Mouse (Mus musculus): ENCODE measurements at regions not wholly inside any gene's neighbourhood (a gene's known extent, or its start where the extent isn't known, plus 50 kb on each side); places are given as distances from the start of the nearest gene placed in this dataset.

DNA sequence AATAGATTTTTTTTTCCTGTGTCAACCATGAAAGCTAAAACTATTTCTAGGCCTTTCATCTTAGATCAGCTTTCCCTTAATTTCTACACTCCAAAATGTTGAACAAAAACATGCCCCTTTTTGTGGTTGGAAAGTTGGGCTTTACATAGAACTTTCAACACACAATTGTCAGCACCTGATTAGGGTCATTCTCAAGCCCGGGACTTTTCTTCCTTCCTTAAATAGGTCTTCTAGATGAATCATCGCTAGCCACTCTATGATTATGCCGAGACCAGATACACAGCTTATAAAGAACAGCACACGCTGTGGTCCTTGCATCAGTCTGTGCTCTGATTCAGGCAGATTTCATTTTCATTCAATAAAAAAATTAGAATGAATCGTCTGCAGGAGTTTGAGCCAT, 133.3 kb upstream of the Atp2b1 start:
- DNase-seq (ENCODE audit: low spot score), result no peak

DNA sequence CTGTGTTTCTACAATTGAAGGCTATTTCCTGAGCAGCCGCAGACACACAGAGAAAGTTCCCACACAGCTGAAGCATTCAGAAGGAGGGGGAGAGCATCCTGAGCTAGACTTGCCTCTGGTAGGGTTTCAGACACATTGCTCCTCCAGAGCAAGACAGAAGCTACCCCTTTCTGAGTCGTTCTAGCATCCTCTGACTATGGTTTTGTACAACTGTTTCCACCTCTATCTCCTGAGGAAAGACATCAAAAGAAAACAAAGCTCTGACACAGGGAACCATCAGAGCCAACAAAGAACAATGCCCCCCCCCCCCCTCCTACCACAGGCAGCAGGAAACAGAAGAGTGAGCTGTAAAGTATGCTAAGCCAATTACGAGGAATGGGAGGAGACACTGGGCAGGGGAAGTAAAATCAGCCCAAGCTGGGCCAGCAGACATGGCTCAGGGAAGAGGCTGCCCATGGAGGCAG, 132.3 kb upstream of the Atp2b1 start:
- no peak for DNase-seq (ENCODE audit: low spot score)

- DNase-seq (ENCODE audit: low spot score), result no peak
Measured at GRCm38 (mm10) chr10:98785411-98785810, 128.8 kb upstream of the Atp2b1 start.

- DNase-seq (ENCODE audit: low spot score), result no peak
Measured at GRCm38 (mm10) chr10:98786089-98786488, 128.1 kb upstream of the Atp2b1 start.

DNA sequence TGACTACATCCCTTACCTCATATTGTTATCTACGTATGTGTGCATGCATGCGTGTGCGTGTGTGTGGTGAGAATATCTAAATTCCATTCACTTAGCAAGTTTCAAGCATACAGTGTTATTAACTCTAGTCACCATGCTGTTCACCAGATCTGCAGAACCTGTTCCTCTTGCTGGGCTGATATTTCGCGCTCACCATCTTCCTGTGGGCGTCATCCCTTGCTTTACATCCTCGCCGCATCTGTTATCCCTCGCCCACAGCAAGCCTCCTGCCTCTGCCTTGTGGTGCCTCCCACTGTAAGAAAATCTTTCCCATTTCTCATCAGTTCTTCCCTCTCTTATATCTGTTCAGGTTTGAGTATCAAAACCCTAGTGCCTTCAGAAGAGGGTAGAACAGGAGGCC, 124.4 kb upstream of the Atp2b1 start:
- DNase-seq (ENCODE audit: low spot score), result no peak

DNA sequence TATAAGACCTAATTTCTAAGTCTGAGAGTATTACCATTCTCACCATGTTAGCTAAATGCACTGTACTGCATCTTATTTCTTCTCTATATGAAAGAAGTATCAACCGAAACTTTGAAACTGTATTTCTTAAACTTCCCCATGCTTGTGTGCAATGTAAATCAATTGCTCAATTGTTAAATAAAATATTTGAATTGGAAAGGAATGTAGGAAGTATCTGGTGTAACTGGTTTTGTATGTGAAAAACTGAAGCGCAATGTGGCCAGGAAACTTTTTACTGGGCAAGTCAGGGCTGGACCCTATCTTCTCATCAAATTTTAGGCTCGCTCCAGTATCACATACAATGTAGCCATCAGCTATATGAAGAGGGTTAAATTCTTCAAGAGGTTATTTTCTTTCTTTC, 123.8 kb upstream of the Atp2b1 start:
- no peak for DNase-seq (ENCODE audit: low spot score)

GRCm38 (mm10) chr10:98792019-98792741, 122.0 kb upstream of the Atp2b1 start:
- DNase-seq (ENCODE audit: low spot score), result no peak

DNA sequence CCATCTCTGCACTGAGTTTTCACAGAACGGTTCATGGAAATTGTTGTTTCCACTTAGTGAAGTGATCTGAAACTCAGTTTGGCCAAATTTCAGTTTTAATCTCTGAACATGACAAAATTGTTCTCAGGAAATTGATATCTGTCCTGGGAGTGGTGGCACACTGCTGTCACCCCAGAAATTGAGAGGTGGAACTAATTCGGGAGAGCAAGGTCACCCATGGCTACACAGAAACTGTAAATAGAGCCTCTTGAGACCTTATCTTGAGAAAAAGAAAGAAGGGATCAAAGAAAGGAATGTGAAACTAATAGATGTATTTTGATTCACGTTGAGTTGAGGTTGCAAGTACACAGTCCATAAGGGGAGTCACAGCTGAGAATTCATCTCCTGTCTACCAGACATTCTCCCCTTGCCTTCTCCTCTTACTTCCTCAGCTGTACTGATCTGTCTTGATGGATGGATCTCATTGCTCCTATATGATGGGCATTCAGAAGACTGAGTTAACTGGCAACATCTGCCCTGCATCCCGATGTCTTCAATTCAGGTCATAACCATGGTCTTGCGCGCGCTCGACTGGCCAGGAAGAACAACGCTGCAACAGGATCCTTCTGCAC, 120.2 kb upstream of the Atp2b1 start:
- DNase-seq (ENCODE audit: low spot score), result no peak

DNA sequence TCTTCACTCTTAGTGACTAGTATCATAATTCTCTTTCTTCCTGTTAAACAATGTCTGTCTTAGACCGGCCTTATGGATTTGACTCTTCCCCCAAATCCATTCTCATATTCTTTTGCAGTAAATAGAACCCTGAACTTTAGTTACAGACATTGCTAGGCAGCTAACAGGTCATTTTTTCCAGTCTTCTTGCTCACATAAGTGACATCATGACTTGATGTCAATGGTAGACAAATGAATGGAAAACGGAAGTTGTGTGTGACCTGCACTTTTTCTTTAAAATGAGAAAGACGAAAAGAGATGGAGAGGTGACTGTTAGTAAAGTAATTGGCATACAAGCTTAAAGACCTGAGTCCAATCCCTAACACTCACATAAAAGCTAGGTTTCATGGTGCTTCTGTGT, 118.2 kb upstream of the Atp2b1 start:
- no peak for DNase-seq (ENCODE audit: low spot score)

DNA sequence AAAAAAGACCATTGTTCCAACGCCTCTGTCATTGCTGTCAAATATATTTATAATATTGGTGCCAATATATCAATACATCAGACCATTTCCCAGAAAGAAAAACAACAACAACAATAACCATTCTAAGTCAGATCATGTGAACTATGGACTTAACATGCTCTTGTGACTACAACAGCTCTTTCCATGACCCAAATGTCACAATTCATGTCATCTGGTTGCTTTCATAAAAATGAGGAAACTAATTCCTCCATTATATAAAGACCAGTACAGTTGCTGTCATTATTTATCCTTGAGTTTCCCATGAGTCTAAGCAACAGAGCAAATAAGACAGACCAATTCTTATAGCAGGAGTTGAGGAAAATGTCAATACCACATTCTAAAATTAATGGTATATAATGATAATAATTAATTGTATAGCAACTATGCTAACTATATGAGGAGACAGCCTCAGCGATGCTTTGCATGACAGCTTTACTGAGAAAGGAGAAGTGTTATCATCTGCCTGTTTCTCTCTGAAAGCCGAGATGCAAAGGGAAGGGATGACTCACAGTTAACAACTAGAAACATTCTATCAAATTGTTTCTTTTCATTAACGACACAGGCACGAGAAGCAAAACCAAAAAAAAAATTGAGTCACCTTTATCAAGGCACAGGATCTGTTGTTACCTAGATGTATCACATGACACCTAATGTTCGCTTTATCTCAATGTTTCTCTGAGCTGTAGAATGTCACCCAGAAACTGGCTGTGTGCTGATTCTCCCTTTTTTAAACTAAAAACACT, 115.4 kb upstream of the Atp2b1 start:
- DNase-seq (ENCODE audit: low spot score), result no peak

DNA sequence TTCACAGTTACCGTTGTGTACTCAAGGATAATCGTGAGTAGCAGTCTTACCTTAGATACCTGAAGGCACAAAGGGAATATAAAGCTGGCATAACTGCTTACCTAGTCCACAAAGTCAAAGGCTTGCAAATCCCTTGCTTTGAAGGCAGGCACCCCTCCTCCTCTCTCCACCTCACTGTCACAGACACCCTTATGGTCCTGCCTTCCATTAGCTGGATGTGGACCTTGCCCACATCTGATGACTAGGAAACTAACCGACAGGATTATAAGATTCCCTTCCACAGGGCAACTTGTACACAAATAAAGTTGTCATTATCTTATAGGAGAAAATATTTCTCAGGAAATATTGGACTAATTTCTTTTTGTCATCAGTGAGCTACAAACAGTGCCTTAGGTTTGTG, 114.4 kb upstream of the Atp2b1 start:
- DNase-seq (ENCODE audit: low spot score), result no peak

DNA sequence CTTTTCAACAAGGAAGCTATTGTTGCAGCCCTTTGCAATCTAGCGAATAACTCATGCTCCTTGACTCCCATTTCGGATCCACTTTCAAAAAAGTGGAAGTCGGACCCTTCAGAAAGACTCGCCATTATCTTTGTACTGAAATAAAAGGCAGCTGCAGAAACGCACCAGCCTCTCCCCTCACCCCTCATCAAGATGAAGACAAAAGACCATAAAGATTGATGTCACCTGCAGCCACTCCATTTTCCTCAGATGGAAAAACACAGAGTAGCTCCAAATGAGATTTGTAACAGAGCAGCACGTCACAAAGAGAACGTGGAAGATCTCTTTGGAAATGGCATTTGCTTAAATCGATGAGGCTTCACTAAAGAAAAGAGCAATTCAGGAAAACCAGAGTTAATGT, 113.3 kb upstream of the Atp2b1 start:
- DNase-seq (ENCODE audit: low spot score), result no peak

DNA sequence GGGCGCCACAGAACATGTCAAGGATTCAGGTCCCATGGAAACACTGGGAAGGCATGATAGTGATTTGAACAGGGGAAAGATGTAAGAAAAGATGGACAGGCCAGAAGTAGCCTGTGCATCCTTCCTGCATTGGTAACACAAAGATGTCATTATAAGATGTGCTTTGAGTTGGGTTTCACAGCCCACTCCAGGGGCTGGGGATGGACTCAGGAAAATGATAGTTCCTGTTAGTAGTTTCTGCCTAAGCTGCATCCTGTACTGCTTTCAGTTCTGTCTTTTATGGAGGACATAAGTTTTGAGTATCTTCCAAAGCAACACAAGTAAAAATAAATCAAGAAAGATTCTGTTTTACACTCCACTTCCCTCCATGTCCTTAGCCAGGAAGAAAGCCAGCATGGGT, 109.2 kb upstream of the Atp2b1 start:
- DNase-seq (ENCODE audit: low spot score), result no peak

DNA sequence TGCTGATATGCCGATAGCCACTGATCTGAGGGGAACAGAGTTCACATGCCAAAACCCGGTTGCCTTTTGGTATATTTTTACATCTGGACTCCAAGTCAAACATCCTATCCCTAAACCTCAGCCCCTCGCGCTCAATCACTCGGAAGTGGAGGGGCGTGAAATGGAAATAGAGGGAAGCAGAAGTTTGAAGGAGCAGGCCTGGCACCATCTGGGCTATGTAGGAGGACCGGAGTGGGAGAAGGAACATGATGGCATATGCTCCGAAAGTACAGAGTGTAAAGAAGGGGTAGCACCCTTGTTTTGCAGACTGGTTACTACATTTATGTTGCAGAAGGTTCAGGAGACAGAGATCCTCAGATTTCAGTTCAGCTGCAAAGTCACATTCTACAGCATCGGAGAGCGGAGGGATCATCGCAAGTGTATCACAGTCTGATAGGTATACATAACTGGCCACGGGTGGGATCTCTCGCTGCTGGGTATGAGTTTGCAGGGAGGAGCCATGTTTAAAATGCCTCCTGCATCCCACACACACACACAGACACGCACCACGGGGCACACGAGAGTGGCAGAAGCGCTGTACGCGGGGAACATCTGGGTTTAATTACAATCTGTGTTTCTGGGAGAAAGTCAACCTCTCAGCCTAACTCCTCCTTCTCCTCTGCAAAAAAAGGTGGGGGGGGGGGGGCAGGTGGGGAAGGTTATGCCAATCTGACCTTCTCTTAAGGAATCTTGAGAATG, 107.2 kb upstream of the Atp2b1 start:
- DNase-seq (ENCODE audit: low spot score), result no peak

- DNase-seq (ENCODE audit: low spot score), result peak; percentile 18
Measured at GRCm38 (mm10) chr10:98808644-98809043, 105.6 kb upstream of the Atp2b1 start.

DNA sequence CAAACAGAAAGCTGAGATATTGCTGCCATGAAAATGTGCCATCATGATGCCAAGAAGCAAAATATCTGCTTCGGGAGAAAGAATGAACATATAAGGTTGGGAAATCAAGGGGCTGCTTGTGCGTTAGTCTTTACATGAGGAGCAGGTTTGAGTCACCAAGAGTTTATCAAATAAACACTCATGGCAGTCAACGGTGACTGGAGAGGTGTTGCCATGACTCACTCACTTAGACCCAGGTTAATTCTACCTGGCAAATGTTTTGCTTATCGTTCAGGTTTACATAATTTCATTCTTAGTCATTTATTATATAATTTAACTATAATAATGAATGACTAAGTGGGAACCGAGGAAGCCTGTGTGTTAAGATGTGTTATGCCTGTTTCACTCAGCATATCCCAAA, 85.2 kb upstream of the Atp2b1 start:
- no peak for DNase-seq (ENCODE audit: low spot score)

DNA sequence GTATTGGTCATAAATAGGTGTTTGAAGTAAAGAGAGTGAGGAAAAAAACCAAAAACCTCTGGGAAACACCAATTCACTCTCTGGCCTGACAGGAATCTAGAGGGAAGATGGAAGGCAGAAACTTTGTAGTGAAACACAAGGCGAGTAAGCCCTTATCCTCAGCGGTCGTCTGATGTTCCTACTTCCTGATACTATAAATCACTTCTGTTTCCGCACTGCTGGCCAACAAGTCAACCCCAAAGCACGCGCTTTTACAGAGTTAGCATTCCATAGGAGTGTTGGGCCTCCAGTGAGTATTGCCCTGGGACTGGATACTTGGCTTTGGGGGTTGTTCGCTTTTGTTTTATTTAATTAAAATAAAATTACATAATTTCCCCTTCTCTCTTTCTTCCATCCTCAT, 82.7 kb upstream of the Atp2b1 start:
- no peak for DNase-seq (ENCODE audit: low spot score)

DNA sequence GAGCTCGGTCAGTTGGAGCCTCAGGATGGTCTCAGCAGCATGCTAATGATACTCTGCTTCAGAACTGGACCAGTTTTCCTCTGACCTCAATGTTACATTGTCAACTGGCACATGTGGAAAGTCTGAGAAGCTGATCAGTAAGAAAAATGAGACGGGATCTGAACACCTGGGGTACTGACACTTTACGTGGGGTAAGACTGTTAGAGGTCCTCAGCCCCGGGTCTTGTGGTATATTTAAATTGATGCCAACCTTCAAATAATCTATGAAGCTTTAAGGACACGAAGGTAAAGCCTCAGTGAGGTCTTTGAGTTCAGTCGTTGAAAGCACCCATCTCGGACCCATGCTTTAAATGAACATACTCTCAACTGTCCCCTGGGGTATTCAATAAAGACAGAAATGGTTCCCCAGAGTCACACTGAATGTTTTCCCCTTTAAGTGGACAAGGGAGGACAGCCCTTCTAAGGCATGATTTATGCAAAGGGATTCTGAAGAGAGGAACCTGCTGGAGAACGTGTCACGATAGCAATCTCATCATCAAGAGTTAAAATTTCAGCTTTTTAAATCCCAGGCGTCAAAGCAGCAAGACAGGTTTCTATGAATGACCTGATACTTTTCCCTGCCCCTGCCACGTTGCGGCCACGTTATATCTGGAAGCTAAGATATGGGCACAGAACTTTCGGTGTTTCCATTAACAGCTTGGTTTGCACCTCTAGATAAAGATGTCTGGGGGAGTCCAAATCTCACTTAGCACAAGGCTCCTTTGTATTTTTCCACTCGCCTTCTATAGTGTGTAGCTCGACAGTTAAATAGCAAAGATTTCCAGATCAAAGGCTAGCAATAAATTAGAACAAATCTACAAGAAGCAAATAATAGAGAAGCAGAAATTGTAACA, 76.7 kb upstream of the Atp2b1 start:
- no peak for DNase-seq (ENCODE audit: low spot score)

DNA sequence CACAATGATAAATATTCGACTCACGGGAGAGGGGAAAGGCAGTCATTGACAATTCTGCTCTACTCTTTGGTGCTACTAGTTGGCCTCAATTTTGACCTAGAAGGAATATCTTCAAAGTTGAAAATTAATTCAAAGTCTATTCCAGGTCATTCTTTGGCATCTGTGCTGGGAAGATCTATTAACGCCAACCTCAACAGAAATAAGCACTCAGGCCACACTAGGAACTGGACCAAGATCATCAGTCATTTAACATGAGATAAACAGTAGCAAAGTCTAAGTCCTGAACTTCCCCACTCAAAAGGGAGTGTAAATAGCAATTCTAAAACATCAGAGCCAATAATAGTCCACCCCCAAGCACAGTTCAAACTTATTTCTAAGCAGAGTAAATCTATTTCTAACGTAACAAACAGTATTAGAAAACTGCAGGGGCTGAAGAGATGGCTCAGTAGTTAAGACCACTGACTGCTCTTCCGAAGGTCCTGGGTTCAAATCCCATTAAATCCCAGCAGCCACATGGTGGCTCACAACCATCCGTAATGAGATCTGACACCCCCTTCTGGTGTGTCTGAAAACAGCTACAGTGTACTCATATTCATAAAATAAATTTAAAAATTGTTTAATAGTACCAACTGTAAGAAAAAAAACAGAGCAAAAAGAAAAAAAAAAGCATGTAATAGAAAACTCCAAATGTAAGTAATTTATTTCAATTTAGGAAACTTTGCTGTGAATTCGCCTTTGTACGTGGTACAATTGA, 75.1 kb upstream of the Atp2b1 start:
- DNase-seq (ENCODE audit: low spot score), result no peak

DNA sequence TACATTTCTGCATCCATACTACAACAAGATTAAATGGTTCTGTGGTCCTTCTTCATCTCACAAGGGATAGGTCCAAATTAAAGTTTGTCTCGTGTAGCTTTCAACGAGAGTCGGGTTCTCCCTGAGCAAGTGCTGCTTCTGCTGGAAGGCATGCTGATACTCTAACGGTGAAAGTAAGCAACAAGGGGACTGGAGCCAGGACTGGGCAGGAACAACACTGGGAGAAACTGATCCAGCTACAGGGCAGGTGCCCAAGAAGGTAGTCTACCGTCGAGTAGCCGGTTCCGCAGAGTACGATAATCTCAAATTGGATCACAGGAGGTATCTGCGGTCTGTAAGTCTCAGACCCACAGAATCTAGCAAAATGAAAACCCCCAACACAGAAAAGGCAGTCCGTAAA, 74.2 kb upstream of the Atp2b1 start:
- DNase-seq (ENCODE audit: low spot score), result no peak

DNA sequence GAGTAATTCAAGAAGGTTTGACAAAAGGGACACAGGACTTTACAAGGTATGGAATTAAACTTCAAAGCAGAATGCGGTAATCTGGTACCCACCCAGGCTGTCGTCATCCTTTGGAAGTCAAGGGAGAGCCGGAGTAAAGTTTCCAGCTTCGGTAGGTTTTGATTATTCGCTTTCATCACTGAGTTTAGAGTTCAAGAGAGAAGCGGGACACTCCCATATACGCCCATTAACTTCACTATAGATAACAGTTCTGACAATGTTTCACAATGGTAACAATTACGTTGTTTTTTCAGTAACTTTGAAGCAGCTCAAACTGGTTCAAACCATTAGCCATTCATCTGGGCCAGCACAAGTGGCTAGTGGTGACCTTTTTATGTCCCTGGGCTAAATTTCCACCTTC, 73.8 kb upstream of the Atp2b1 start:
- DNase-seq (ENCODE audit: low spot score), result no peak

Data from yolk sac, embryonic 10.5 days (tissue).